Mouse (Mus musculus) embryonic fibroblast, embryonic 13.5 days (primary cell): ENCODE results near the gene Itgb1bp1.

Experiments used
- CTCF ChIP-seq: IDR thresholded peaks from 2 replicates; pipeline ENCODE4 v1.5.1; 2011; ENCODE audit warnings: mild to moderate bottlenecking, control low read depth, low read length, moderate library complexity, borderline replicate concordance; ENCODE audit not compliant: insufficient read depth
- POLR2A ChIP-seq: IDR thresholded peaks from 2 replicates; pipeline ENCODE4 v1.6.1; 2011; ENCODE audit warnings: low read depth, mild to moderate bottlenecking, control low read depth, low read length, moderate library complexity

DNA sequence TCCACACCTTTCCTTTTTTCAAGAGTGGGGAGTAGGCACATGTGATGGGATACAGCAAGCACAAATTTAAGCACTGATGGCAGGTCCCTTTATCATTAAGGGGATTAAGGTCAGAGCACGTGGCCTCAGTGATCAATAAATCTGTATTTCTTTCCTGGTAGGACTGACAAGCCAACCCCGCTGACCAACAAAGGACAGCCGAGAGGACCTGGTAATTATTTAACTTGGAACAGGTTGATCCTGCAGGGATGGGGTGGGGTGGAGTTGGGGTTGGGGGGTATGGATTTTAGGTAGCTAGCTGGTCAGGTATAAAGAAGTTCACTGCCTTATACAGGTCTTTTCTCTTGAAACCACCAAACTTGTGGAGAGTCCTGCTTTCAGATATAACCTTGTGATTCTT, 21.1 kb downstream of the Itgb1bp1 start:
- no peak for TF ChIP-seq CTCF
- no peak for TF ChIP-seq POLR2A
